In genomic region chr2:155636881-155637280, GRCm38 (mm10) we compare ENCODE assay signal across 20 mouse cellular contexts. TPM values are rescaled to one million over a fixed set of nuclear protein-coding genes. Genes with fewer than 3 reads are reported as not detected.
"Had no signal": no experiment of that assay in that cellular context is flagged by ENCODE, and none has a peak within 500 bp of the region (broad histone marks: within the 10 kb centered on the region; RNA-seq: fewer than 3 reads in every experiment).

No protein-coding gene starts in this region.

- H3K4me1 ChIP-seq: midbrain, embryonic 12.5 days; neural tube, embryonic 15.5 days had no signal

- H3K27ac ChIP-seq: midbrain, embryonic 10.5 days; midbrain, embryonic 12.5 days; neural tube, embryonic 13.5 days; neural tube, embryonic 15.5 days; stomach, embryonic 15.5 days; stomach, postnatal 0 days had no signal

- H3K27me3 ChIP-seq: stomach, embryonic 15.5 days had no signal

- H3K9ac ChIP-seq: lung, embryonic 14.5 days; midbrain, embryonic 12.5 days; neural tube, embryonic 13.5 days; neural tube, embryonic 15.5 days; stomach, embryonic 15.5 days had no signal

- H3K4me3 ChIP-seq: midbrain, embryonic 10.5 days; midbrain, embryonic 12.5 days; myocyte; neural tube, embryonic 13.5 days; neural tube, embryonic 15.5 days; stomach, embryonic 15.5 days had no signal

- DNase-seq: lung, adult 18-20 months; lung, embryonic 14.5 days; lung, postnatal 10 days; lung, postnatal 4 days; midbrain, embryonic 14.5 days; retina, postnatal 1 day; right cerebral cortex, adult 18-20 months; right cerebral cortex, postnatal 25 days; thymus, adult 18-20 months; thymus, postnatal 14 days; thymus, postnatal 36 days had no signal

RNA-seq across cellular contexts. Expression of gene Myh7b, which starts 25.9 kb away (rescaled TPM):
- total RNA-seq: megakaryocyte, adult 5-6 weeks; megakaryocyte-erythroid progenitor cell, adult 5-6 weeks had no signal
